Mouse (Mus musculus): ENCODE results near the gene Gm8300.
"Not testable (repeated sequence)": the region's sequence is repeated elsewhere in the genome, so short reads cannot be mapped to it uniquely, and the experiment has no call there.

Gm8300 gene

GRCm38 (mm10) chr12:87514016-87514415 lies at the start of gene Gm8300:
Gene Gm8300, plus strand, starts transcription at chr12:87514316.
- DNase-seq (ENCODE audit: low spot score): not testable (repeated sequence)

GRCm38 (mm10) chr12:87464678-87465297 lies 49.3 kb upstream of the Gm8300 start:
- DNase-seq (ENCODE audit: low spot score): no peak

GRCm38 (mm10) chr12:87470263-87471136 lies 43.6 kb upstream of the Gm8300 start:
- no peak for DNase-seq (ENCODE audit: low spot score)

GRCm38 (mm10) chr12:87471421-87471963 lies 42.6 kb upstream of the Gm8300 start:
- peak; percentile 29 for DNase-seq (ENCODE audit: low spot score)

GRCm38 (mm10) chr12:87471964-87472786 lies 41.9 kb upstream of the Gm8300 start, which contains the start of gene Snw1:
Gene Snw1, minus strand, starts transcription at chr12:87472274.
- DNase-seq (ENCODE audit: low spot score): peak; percentile 96

GRCm38 (mm10) chr12:87474756-87475155 lies 39.4 kb upstream of the Gm8300 start:
- no peak for DNase-seq (ENCODE audit: low spot score)

- DNase-seq (ENCODE audit: low spot score): not testable (repeated sequence)
These were observed 31.6 kb upstream of the Gm8300 start for GRCm38 (mm10) chr12:87482482-87482881.

- DNase-seq (ENCODE audit: low spot score): not testable (repeated sequence)
These were observed 25.4 kb upstream of the Gm8300 start for GRCm38 (mm10) chr12:87488683-87489082.

GRCm38 (mm10) chr12:87494421-87494820 lies 19.7 kb upstream of the Gm8300 start, which contains the start of gene Gm5788:
Gene Gm5788, plus strand, starts transcription at chr12:87494721.
- not testable (repeated sequence) for DNase-seq (ENCODE audit: low spot score)

GRCm38 (mm10) chr12:87519616-87520015 lies 5.5 kb downstream of the Gm8300 start:
- not testable (repeated sequence) for DNase-seq (ENCODE audit: low spot score)

- DNase-seq (ENCODE audit: low spot score): no peak
These were observed 29.8 kb downstream of the Gm8300 start for GRCm38 (mm10) chr12:87543927-87544326.

GRCm38 (mm10) chr12:87550628-87551027 lies 36.5 kb downstream of the Gm8300 start:
- not testable (repeated sequence) for DNase-seq (ENCODE audit: low spot score)
